Mouse (Mus musculus): Measurements from ENCODE around the gene Srgap1. TPM values are rescaled to one million over a fixed set of nuclear protein-coding genes. Genes with fewer than 3 reads are reported as not detected.

Srgap1 gene
- total RNA-seq, 2 experiments from 2014 or later, result not detected

DNA sequence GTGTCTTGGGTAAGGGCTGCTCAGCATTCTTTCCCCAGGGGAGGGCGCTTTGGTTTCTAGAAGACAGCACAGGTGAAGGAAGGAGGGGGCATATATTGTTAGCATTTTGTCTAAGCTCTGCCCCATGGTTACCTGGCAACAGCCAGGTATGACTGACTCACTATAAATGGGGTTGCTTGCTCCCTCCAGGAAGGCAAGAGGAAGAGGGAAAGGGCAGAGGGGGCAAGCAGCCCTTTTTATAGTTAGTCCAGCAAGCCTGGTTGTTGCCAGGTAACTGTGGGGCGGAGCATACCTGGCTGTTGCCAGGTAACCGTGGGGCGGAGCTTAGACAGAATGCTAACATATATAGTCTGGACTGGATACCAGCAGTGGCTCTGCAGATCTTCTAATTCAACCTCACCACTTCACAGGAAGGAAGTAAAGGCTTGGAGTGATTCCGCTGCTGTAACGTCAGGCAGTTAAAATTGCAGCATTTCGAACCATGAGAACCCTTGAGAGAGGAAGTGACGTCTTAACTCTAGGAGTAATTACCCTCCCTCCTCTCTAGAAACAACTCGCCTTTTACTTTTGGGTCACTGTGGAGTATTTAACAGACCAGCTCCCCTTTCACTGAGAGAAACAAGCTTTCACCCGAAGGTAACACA, 74.7 kb downstream of the Srgap1 start:
- peak; percentile 71 for ATAC-seq (replicated peaks; ENCODE audit: poor library complexity, severe bottlenecking)

DNA sequence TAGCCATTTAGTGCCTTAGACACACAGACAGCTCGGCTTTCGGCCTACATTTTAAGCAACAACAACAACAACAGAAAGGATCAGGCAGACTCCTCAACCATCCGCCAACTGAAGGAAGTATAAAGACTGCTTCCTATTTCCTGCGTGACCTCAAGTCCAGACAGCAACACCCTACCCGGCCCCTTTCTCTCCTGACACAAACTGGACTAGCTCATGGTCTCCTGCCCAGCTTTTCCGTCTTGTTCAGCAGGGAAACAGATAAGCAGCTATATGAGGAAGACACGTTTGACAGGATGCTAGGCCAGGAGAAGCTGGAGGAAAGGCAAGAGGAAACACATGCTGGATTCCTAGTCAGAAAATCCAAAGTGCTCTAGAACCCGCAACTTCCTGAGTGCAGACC, 75.5 kb downstream of the Srgap1 start:
- ATAC-seq (replicated peaks; ENCODE audit: poor library complexity, severe bottlenecking), result no peak

DNA sequence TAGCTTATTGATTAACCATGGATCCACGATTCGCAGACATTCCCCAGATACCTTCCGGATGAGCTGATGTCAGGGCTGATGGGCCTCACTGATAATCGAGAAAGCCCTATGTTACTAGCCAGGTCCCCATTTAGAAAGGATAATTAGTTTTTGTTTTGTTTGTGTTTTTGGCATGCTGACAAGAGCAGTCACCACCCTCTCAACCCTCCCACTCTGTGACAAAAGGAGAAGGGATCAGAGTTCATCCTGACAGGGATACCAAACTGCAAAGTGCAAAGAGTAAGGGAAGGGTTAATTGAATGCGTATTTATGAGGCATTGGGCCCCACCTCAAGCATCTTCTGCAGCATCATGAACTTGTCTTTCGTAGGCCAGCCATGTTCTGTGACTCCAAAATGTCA, 76.2 kb downstream of the Srgap1 start:
- ATAC-seq (replicated peaks; ENCODE audit: poor library complexity, severe bottlenecking), result no peak

DNA sequence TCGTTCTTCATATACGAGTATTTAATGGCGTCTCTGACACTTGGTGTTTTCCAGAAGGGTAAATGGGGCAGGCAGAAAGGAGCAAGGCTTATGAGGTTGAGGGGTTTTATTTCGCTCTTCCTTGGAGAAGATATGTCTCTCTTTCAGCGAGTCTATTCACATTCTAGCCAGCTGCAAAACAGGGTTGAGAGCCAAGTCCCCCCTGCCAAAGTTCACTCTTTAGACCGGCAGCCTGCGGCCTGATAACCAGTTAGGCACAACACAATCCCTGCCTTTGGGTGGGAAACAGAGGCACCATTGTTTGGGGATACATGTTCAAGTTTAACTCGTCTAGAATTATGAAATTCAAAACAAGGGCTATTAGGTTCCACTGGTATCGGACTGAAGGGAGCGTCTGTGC, 83.0 kb downstream of the Srgap1 start:
- ATAC-seq (replicated peaks; ENCODE audit: poor library complexity, severe bottlenecking), result no peak

DNA sequence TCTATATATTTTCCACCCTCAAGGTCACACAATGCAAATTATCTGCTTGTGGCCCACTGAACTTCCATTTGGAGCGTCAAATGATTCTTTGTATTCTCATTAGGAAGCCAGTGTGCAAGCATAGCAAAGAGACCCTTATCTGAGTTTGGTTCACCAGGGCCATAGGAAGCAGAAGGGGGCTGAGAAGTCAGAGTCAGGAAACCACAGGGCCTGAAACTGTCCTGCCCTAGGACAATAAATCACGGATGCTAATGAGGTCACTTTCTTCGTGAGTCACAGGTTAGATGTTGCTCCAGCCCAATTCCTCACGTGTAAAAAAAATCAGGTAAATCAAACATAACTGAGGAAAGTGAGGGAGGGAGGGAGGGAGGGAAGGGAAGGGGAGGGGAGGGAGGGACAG, 85.1 kb downstream of the Srgap1 start:
- peak; percentile 61 for ATAC-seq (replicated peaks; ENCODE audit: poor library complexity, severe bottlenecking)

DNA sequence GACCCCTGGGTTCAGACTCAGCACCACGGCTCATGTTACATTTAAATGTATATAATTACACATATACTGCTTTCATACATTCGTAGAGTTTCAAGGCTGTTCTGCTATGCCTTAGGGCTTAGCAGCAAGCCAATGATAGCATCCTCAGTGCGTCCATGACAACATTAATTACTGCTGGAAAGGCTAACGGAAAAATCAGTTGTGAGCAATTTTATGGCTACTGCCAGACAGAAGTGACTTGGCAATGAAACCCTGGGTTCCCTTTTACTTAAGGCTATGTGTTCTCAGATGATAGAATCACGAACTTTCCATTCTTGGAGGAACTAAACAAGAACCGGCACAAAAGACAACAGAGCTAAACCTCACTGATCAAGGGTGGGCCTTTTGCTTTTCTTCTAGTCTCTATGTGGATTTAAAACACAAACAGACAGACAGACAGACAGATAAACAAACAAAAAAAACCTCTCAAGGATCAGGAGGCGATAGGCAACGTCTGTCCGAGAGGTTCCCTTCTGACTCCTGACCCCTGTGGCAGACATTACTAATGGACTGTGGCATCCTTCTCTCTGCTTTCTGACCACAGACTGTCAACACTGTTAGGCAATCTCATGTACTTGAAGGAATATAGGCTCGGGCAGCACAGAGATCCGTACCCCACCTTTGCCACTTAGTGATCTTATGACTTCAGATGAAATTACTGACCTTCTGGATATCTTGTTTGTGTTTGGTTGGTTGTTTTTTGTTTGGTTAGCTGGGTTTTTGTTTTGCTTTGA, 85.8 kb downstream of the Srgap1 start:
- ATAC-seq (replicated peaks; ENCODE audit: poor library complexity, severe bottlenecking), result peak; percentile 94

DNA sequence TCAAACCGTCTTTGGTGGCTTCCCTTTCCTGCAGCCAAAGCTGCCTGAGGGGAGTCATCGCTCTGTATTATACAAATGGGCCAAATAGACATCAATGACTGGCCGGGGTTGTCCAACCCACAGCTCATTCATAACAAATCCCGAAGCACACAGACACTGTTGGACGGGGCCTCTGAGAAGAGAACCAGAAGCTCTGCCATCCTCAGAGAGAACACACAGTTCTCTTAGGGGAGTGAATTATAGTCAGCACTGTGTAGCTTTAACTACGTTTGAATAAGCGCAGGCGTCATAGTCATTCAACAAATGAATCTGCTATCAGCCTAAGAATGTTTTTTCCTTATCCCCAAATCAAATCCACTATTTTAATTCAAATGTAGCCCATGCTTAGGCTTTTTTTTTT, 88.4 kb downstream of the Srgap1 start:
- ATAC-seq (replicated peaks; ENCODE audit: poor library complexity, severe bottlenecking), result no peak

DNA sequence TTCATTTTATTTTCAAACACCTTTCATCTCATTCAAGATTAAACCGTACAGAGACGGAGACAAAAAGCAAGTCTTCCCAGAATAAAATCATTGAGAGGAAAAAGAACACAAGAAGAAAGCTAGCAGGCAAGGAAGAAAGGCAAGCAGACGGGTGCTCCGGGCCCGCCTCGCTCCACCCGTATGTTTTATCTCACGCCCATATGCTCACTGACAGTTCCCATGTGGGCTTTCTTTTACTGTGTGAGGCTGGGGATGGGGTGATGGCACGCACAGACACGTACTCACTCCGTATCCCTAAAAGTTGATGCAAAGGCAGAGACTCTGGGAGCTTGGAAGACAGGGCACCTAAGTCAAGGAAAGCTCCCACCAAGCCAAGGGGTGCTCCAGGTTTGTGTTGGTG, 90.6 kb downstream of the Srgap1 start:
- ATAC-seq (replicated peaks; ENCODE audit: poor library complexity, severe bottlenecking), result no peak

DNA sequence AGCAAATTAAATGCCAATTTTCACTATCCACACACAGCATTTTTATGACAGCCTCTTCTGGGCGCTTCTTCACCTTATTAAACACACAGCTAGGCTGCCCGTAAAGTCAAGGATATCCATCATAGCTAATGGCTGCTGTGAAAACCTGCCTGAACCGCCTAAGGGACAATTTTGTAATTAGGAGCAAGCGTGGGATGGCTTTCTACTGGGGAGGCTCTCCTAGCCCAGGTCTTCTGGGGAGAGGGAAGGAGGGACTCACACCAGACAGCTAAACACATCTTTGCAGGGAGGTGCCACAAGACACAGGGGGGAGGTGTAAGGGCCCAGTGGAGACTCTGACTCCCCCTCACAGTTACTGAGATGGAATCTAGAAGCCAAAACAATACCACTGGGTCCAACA, 91.4 kb downstream of the Srgap1 start:
- no peak for ATAC-seq (replicated peaks; ENCODE audit: poor library complexity, severe bottlenecking)

DNA sequence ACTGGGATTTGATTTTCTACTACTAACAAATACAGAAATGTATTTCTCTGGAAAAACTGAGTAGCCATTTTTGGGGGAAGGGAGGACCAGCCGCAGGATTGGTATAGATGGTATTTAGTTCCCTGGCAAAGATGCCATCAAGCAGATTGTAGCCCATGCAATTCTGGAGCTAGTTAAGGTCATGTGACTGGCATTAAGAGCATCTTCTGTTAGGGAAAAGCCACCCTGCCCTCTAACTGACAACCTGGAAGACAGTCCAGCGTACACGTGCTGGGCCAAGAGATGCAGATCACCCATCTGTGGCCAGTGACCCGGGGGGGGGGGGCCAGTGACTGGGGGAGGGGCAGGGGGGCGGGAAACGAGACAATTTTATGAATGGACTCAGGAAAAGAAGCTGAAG, 92.2 kb downstream of the Srgap1 start:
- ATAC-seq (replicated peaks; ENCODE audit: poor library complexity, severe bottlenecking), result no peak

DNA sequence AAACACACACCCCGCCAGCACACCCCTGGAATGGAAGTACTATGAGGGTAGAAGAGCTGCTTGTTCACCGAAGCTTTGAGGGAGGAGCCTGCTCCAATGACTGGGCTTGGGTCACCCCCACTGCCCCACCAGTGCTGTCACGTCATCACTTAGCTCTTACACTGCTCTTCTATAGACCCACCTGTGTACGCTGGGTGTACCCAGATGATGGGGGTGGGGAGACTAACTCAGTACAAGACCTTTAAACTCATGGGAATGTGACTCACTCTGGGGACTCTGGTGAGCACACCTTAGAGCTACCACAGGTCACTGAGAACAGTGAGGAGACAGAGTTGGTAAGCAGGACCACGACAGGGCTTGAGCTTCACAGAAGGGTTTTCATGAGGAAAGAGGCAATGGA, 94.1 kb downstream of the Srgap1 start:
- no peak for ATAC-seq (replicated peaks; ENCODE audit: poor library complexity, severe bottlenecking)

DNA sequence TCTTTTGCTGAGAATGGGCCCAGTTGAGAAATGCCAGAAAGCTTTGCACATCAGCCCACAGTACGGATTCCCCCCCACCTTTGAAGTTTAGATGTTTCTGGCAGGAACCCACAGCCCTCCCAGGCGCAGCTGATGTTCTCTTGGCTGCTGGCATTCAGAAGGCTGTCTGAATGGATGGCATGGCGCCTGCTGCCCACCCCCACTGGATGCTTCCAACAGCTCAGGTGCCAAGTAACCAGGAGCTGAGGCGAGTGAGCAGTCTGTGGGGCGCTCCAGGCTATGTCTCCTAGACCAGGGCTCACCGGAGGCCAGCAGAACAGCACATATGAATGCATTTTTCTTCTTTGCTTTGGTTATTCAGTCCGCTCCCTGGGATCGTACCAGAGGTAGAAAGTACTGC, 100.9 kb downstream of the Srgap1 start:
- ATAC-seq (replicated peaks; ENCODE audit: poor library complexity, severe bottlenecking), result no peak

DNA sequence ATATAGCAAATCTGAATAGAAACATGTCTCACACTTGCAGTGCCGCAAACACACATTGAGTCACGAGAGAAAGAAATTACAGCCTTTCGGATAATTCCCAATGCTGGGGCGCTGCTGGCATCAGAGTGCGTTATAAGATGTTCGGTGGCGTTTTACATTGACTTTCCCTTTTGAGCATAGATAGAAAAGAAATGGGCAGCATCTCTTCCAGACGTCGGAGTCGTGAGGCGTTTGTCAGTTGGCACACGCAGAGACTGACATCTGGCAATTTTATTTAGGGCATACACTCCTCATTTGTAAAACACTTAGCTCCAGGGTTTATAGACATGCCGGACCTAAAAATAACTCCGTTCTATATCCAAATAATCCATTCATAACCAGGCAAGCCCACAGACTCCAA, 115.2 kb downstream of the Srgap1 start:
- no peak for ATAC-seq (replicated peaks; ENCODE audit: poor library complexity, severe bottlenecking)

DNA sequence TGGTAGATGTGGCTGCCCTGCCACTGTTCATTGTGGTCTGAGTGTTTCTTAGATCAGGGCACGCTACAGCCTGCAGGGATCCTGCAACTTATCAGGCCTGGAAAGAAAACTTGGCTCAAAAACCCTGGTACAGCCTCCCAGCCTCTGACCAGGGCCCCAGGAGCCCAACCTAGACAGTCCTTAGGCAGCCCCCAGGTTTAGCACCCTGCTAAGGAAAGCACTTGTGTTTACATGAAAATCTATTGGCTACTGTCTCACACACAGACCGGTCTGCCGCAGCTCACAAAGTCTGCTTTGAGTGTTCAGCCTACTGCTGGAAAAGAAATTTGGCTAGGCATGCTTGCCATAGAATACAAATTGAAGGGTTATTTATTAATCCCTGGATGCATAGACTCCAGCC, 121.0 kb downstream of the Srgap1 start:
- ATAC-seq (replicated peaks; ENCODE audit: poor library complexity, severe bottlenecking), result no peak

DNA sequence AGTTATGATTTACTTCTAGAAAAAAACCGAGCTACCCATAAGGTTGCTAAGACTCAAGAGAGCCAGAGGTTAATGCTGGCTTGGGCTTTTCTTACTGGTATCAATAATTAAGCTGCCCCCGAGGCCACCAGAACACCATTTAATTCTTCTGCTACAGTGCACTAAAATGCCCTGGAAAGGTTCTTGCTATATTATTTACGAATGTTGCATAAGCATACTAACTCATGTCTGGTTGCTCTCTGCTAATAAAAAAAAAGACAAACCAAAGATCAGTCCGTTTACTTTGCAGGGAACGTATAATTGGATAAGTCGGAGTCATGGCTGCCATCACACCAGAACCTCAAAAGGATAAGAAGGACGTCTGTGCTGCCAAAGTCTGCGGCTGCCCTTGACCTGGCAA, 128.1 kb downstream of the Srgap1 start:
- no peak for ATAC-seq (replicated peaks; ENCODE audit: poor library complexity, severe bottlenecking)

DNA sequence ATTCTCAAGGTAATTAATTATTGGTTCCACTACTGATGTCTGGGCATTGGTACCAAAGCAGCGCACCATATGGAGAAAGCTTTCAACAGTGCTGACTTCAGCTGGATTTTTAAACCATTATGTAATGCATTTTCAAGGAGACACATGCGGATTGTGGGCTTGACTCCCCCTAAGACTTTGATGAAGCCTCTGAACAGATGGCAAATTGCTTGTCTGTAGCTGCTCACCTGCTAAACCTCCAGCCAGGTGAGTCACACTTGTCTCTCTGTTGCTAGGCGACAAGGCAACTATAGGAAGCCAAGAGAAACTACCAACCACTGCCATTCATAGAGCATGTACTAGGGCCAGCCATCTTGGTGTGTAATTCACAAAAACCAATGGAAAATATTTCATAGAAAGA, 128.5 kb downstream of the Srgap1 start:
- ATAC-seq (replicated peaks; ENCODE audit: poor library complexity, severe bottlenecking), result no peak

DNA sequence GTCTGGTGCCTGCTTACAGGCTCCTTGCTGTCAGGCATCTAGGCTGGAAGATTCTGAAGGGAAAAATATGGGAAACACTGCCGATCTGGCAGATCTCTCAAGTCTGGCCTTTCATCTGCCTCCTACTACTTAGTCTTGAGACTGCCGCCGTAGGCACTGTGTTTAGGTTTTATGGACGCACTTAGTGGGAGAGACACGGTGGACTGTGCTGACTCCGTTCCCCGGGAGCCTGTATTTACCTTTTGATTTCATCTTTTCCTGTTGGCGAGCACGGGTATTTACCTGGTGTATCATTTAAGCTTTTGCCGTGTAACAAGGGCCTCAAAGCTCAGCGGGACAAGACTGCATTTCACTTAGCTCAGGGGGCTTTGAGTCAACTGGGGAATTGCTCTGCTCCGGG, 131.6 kb downstream of the Srgap1 start:
- ATAC-seq (replicated peaks; ENCODE audit: poor library complexity, severe bottlenecking), result no peak

DNA sequence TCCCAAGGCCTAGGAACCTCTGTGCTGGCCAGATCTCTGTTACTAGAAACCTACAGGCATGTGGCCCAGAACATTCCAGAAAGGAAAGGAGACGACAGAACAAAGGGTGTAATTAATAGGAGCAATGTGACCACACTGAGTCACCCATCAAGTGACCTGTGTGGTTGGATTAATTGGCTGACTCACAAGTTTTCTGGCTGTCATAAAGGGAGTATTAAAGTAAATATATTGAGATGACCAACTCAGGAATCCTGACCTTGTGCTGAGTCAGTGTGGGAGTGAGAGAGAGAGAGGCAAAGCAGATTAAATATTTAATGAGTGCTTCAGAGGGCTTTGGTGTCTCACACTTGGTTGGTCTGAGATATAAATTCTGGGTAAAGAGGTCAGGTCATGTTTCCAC, 143.0 kb downstream of the Srgap1 start:
- ATAC-seq (replicated peaks; ENCODE audit: poor library complexity, severe bottlenecking), result no peak

DNA sequence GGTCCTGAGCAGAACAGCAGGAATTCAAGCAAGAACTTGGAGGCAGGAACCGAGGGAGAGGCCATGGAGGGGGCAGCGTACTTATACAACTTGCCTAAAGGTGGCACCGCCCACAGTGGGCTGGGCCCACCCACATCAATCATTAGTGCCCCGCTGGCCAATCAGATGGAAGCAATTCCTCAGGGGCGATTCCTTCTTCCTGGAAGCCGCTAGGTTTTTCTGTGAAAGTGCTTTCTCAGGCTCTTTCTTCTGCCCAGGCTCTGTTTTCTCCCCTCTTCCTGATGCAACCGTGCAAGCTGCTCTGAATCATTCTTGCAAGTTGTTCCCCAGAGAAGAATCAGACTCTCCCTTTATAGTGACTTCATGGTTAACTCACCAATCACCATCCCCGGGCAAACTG, 144.5 kb downstream of the Srgap1 start:
- no peak for ATAC-seq (replicated peaks; ENCODE audit: poor library complexity, severe bottlenecking)

DNA sequence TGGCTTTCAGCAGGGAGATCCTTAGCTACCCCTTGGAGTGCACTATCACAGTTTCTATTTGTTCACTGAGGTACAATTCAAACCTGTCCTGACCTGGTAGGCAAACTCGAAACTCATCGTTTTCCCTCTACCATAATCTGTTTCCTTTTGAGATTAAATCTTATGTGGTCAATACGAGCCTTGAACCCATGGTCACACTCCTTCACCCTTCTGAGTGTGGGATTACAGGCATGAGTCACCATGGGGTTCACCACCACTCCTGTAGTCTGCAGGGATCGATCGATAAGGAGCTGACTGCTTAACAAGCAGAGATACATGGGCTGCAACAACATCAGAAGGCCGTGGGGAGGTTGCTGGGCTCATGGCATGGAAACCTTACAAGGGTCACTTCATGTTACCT, 146.3 kb downstream of the Srgap1 start:
- ATAC-seq (replicated peaks; ENCODE audit: poor library complexity, severe bottlenecking), result no peak

DNA sequence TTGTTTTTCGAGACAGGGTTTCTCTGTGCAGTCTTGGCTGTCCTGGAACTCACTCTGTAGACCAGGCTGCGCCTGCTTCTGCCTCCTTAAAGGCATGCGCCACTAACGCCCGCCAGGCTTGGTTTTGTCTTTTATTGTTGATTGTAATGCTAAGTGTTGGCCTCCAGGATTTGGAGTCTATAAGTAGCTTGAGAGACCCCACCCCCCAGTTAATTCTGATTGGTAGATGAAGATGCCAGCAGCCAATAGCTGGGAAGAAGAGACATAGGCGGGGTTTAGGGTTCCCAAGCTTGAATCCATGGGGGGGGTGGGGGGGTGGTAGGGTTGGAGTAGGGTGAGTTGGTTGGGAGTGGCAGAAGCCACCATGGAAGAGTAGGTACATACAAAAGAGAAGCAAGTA, 147.4 kb downstream of the Srgap1 start:
- no peak for ATAC-seq (replicated peaks; ENCODE audit: poor library complexity, severe bottlenecking)

DNA sequence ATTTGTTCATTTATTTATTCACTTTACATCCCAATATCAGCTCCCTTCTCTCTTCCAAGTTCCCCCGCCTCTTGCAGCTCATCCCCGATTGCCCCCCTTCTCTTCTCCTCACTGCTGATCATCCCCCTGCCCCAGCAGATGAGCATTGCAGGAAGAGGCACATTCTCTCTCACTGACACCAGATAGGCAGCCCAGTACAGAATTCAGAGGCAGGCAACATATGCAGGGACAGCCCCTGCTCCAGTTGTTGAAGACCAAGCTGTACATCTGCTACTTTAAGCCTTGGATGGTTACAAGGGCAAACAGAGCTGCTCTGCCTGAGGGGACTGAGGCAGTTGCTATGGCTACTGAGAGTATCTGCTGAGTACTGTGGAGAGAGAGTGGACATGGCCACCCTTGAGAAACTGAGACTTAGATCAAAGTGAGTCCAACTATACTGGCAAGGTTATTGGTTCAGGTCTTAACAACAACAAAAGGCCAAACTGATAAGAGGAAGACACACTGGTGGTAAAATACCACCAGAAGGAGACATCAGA, 149.2 kb downstream of the Srgap1 start:
- no peak for ATAC-seq (replicated peaks; ENCODE audit: poor library complexity, severe bottlenecking)

All from granulocyte monocyte progenitor cell, adult 5-6 weeks (primary cell).